Mouse (Mus musculus): ENCODE measurements at regions not wholly inside any gene's neighbourhood (a gene's known extent, or its start where the extent isn't known, plus 50 kb on each side); places are given as distances from the start of the nearest gene placed in this dataset.

DNA sequence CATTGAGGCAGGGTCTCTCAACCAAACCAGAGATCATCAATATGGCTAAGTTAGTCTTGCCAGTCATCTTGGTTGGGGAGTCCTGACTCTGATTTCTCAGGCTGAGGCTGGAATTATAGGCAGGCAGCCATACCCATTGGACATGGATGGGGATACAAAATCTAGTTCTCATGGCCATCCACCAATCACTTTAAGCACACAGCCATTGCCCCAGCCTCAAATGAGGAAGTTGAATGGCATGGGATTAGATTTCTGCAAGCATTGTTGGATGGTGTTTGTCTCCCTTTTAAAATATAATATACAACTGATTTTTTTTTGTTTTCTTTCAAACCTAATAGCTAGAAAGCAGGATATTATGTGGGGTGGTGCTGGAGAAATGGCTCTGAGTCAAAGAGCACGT is 223.8 kb downstream of the Hace1 start:
- H3K9me3 ChIP-seq (replicated peaks; ENCODE audit: low read length): no peaks in the 10 kb centered on the region
- dilution Hi-C loops (cut with MboI; ENCODE audit: extremely low pct_ligation_motif_present, extremely low pct_unique_long_range_greater_than_20kb, low sequenced_read_pairs) (no loop called here), in situ Hi-C loops (cut with MboI; ENCODE audit: low pct_ligation_motif_present, low pct_unique_long_range_greater_than_20kb, low sequenced_read_pairs) (no loop called here)
- no peak overlapping the region for H3K4me2 ChIP-seq (ENCODE audit: insufficient read depth, low read depth, poor library complexity, severe bottlenecking)
- H3K27ac ChIP-seq (ENCODE audit: insufficient read depth, low read depth): no peak overlapping the region
- H3K79me2 ChIP-seq (replicated peaks; ENCODE audit: control insufficient read depth, extremely low read depth, insufficient read depth, poor library complexity, severe bottlenecking): no peaks in the 10 kb centered on the region
- peaks cover 0 to 8% of the 10 kb centered on the region in 2 experiments; a peak in 2 of 4 replicates for H3K4me1 ChIP-seq (ENCODE audit: control insufficient read depth in 1 of 2, insufficient read depth in 2 of 2)
- H3K27me3 ChIP-seq (replicated peaks): no peaks in the 10 kb centered on the region
- TF ChIP-seq USF2 (conservative IDR thresholded peaks at IDR 0.05; ENCODE audit: low read depth, low read length) (no peak), CHD1 (IDR thresholded peaks at IDR 0.05; ENCODE audit: low read depth, low read length) (no peak)
- no peaks in the 10 kb centered on the region for H3K36me3 ChIP-seq (replicated peaks in 1 of 2; ENCODE audit: control insufficient read depth in 1 of 2, insufficient read depth in 1 of 2, low read length in 1 of 2)
- DNase-seq (ENCODE audit: extremely low read depth): no peak
- H3K4me3 ChIP-seq (replicated peaks in 1 of 3; ENCODE audit: low read depth in 2 of 3, low read length in 2 of 3, poor library complexity in 1 of 3): no peak overlapping the region
- no peak overlapping the region for H3K9ac ChIP-seq (ENCODE audit: insufficient read depth, low read depth)

DNA sequence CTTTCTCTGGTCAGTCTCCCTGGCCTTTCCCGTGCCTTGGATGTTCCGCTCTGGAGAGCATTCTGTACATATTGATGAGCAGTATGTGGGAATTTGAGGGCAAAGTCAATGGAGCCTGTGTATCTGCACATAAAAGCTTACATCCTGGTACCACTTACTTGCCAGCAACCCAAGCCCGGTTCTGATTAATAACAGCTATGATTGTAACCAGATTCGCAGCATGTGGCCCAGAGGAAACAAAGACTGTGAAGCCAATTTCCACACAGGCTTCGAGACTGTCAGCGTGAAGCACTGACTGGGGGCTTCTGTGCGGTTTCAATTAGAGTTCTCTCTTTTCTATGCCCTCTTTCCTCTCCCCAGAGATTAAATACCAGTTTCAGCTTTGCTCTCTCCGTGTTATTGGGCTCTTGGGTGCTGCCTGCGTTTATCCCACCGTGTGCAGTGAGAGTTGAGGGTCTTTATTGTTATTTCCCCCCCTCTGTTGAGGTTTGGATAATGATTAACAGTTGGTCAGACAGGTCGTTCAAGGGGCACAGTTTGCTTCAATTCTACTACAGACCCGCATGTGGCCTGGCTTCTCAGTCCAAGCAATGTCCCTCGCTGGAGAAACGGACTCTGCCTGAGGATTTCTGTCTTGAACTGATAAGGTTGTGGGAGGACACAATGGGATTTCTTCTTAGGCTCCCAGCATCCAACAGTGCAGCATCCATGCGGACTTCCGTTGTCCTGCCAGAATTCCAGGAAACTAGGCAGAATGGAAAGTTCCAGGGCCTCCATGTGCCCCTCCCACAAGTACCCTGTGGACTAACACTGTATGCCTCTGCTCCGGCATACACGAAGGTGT is 229.6 kb downstream of the Hace1 start:
- no peak for TF ChIP-seq RCOR1 (conservative IDR thresholded peaks at IDR 0.05; ENCODE audit: low read depth, low read length)
- TF ChIP-seq HCFC1 (IDR thresholded peaks at IDR 0.05; ENCODE audit: low read depth, low read length): no peak
- no peak for TF ChIP-seq MXI1 (IDR thresholded peaks at IDR 0.05; ENCODE audit: low read depth, low read length)
- TF ChIP-seq ELF1 (IDR thresholded peaks at IDR 0.05; ENCODE audit: low read depth, low read length): no peak
- TF ChIP-seq NELFE (IDR thresholded peaks at IDR 0.05; ENCODE audit: low read depth, low read length): no peak
- TF ChIP-seq JUND (conservative IDR thresholded peaks at IDR 0.05; ENCODE audit: low read depth, low read length): no peak
- no peak for TF ChIP-seq USF2 (conservative IDR thresholded peaks at IDR 0.05; ENCODE audit: low read depth, low read length)
- TF ChIP-seq E2F4 (IDR thresholded peaks at IDR 0.05; ENCODE audit: insufficient replicate concordance, low read depth, low read length): no peak
- no peak for TF ChIP-seq ZKSCAN1 (IDR thresholded peaks at IDR 0.05; ENCODE audit: borderline replicate concordance, low read depth, low read length)
- no peak for TF ChIP-seq USF1 (IDR thresholded peaks at IDR 0.05; ENCODE audit: low read depth, low read length)
- TF ChIP-seq SMC3 (IDR thresholded peaks at IDR 0.05; ENCODE audit: low read depth, low read length): no peak
- TF ChIP-seq ETS1 (conservative IDR thresholded peaks at IDR 0.05; ENCODE audit: low read depth, low read length): no peak
- TF ChIP-seq SIN3A (IDR thresholded peaks at IDR 0.05; ENCODE audit: low read length): no peak
- TF ChIP-seq RAD21 (IDR thresholded peaks at IDR 0.05; ENCODE audit: low read depth, low read length): no peak
- no peak for DNase-seq (ENCODE audit: extremely low read depth)
- no peak overlapping the region for H3K4me2 ChIP-seq (ENCODE audit: insufficient read depth, low read depth, poor library complexity, severe bottlenecking)
- dilution Hi-C loops (cut with MboI; ENCODE audit: extremely low pct_ligation_motif_present, extremely low pct_unique_long_range_greater_than_20kb, low sequenced_read_pairs): no loop called here
- peaks cover 5% of the 10 kb centered on the region for H3K9me3 ChIP-seq (replicated peaks; ENCODE audit: low read length)
- H3K27ac ChIP-seq (ENCODE audit: insufficient read depth, low read depth): no peak overlapping the region
- no peaks in the 10 kb centered on the region for H3K79me2 ChIP-seq (replicated peaks; ENCODE audit: control insufficient read depth, extremely low read depth, insufficient read depth, poor library complexity, severe bottlenecking)
- H3K27me3 ChIP-seq (replicated peaks): no peaks in the 10 kb centered on the region
- H3K4me3 ChIP-seq (replicated peaks in 1 of 3; ENCODE audit: low read depth in 2 of 3, low read length in 2 of 3, poor library complexity in 1 of 3): no peak overlapping the region
- H3K9ac ChIP-seq (ENCODE audit: insufficient read depth, low read depth): no peak overlapping the region
- in situ Hi-C loops (cut with MboI; ENCODE audit: low pct_ligation_motif_present, low pct_unique_long_range_greater_than_20kb, low sequenced_read_pairs): no loop called here
- H3K4me1 ChIP-seq (ENCODE audit: control insufficient read depth in 1 of 2, insufficient read depth in 2 of 2): no peaks in the 10 kb centered on the region
- no peaks in the 10 kb centered on the region for H3K36me3 ChIP-seq (replicated peaks in 1 of 2; ENCODE audit: control insufficient read depth in 1 of 2, insufficient read depth in 1 of 2, low read length in 1 of 2)
